Mouse (Mus musculus) activated CD4-positive, CD25-positive, alpha-beta regulatory T cell, adult 4 months (primary cell): ENCODE measurements at regions not wholly inside any gene's neighbourhood (a gene's known extent, or its start where the extent isn't known, plus 50 kb on each side); places are given as distances from the start of the nearest gene placed in this dataset.

Experiments used
- ATAC-seq: one replicate; pipeline ENCODE4 v1.8.0; 2017

DNA sequence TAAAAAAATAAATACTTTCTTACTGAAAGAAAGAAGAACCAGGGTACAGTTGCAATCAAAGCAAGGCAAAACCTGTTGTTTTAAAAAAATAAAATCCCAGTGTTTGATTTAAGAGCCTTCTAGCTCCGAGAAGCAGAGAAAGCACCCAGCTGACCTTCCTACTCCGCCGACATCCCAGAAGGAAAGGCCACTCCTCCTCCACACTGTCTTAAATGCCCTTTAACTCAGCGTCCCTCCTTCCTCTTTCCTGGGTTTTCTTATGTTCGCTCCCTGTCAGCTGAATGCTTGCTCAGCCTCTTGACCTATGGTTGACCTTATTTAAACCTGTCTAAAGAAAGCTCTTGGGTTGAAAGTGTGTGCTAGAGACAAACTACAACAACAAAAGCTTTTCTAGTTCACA, 79.1 kb downstream of the Sptssa start:
- ATAC-seq: no peak

DNA sequence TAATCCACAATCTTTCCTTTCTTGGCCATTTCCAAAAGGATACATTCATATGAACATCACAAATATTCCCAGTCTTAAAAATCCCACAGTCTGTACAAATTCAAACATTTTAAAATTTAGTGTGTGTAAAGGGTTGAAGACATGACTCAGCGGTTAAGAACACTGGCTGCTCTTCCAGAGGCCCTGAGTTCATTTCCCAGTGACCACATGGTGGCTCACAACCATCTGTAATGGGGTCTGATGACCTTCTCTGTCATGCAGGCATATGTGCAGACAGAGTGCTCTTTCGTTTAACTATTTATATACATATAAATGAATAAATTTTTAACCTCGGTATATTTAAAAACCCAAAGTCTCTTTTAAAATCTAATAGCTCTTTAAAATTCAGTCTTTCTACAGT, 79.6 kb downstream of the Sptssa start:
- ATAC-seq: no peak

DNA sequence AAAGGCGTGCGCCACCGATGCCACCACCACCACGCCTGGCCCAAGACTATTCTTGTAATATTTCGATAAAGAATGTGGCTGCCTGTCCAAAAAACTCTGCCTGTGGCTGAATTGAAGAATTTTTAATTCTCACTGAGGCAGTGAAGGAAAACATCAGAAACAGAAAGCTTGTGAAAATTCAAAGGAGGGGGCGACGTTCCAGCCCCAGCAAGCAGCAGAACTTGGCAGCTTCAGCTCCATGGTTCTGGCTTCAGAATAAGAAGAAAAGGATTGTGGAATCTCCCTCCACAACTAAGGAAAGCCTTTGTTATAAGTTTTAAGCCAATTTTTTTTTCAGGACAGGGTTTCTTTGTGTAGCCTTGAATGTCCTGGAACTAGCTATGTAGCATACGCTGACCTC, 83.5 kb downstream of the Sptssa start:
- no peak for ATAC-seq

DNA sequence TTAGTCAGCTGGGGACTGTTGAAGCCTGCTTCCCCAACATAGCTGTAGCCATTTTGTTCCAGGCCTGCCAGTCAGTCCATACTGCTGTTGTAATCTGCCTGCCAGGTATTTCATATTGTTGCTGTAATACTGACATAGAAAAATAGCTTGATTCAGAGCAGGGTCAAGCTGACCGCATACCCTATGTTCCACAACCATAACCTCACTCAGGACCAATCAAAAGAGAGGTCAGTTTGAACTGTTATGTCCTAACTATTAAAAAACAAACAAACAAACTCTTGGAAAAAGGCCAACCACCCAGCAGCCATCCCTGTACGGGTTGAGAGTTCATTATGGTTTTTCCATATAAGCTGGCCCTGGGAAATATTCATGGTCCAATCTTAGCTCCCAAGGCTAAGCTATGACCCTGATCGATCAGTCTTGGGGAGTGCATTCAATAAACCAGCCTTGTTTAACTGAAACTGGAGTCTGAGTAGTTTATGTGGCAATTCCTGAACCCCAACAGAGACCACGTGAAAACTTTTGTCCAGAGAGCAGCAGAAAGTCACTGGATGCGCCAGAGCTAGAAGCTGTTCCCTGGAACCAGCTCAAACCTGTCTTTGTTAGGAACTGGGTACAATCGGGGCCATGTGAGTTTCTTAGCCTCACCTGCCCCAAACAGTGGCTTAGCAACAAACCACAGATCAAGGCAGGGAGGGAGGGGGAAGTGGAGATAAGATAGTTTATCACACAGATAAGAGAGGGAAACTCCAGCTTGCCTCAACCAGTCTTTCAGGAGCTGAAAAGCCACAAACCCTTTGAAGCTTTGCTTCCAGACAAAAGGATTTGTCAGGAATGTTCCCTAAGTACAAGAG, 88.1 kb downstream of the Sptssa start:
- peak; percentile 70 for ATAC-seq

DNA sequence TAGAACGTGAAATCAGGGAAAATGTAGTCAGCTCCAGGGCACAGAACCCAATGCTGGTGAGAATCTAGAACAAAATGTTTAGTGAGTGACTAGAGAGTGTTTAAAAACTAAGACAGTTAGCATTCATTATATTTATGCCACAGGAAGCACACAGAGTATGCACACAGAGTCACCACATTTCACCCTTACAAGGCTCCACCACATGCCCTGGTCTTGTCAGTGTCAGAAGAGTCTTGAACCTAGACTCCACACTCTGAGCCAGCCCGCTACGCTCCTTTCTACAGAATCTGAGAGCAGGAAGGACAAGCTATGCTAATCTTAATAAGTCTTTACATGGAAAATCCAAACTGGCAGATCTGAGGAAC, 89.0 kb downstream of the Sptssa start:
- peak; percentile 50 for ATAC-seq

DNA sequence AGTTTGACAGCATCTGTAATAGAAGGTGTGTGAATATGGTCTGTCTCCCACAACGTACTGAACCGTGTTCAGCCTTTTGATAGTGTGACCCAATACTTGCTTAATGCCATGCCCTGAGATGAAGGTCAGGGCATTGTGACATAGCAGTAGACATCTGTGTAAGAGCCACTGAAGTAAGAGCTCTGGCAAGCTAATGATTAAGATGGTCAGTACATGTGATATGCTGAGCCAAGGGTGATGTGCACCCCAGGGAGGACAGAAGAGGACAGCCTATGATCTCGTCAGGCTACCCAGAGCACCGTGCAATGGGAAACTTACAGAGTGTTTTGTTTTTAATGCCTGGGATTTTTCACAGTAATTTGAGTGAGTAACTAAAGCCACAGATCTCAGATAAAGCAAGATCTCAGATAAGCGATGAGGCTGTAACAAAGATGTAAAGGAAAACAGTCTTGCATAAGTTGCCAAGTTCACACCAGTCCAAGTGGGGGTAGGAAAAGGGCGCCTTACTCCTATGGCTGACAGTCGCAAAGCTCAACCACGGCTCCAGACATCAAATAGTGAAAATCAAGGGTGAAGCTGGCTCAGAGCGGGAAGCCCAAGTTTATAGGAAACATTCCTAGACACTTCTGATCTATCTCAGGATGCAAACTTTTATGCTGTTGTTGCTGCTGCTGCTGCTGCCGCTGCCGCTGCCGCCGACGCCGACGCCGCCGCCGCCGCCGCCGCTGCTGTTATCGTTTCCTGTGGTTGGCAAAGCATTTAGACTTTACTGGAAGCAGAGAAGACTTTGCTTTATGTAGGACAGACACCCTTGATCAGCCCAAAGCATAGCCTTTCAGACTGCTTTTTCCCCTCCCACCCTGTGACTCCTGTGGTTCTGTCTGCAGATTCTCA, 89.6 kb downstream of the Sptssa start:
- ATAC-seq: peak; percentile 38

DNA sequence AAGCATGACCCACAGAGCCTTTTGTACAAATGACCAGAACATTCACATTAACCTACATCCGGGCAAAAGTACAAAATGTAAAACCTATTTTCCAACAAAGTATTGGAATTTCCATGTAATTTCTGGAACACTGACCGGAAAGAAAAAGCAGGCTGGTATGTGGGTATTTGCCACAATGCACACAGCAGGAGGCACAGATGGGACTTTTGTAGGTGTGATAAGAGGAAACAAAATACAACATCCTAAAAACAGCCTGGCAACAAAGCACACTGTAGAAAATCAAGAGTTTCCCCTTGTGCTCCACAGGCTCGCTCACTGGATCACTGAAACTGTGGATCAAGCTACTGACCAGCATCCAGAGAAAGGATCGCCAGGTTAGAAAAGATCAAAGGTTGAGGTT, 94.4 kb downstream of the Sptssa start:
- no peak for ATAC-seq

DNA sequence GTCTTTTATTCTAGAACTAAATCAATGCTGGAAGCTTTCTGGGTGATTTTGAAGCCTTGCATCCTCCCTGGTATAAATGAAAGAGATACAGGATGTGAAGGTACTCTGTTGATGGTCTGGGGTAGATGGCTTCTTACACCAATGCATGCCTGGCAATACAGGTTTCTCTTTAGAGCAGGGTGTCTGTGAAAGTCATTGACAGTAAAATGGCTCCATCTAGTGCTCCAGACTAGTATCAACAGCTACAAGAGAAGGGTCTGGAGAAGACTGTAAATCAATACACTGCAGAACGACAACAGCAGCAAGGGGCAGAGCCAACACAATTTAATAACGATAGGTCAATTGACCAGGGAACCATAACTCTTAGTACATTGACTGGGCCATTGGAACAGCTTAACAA, 98.3 kb downstream of the Sptssa start:
- peak; percentile 88 for ATAC-seq

DNA sequence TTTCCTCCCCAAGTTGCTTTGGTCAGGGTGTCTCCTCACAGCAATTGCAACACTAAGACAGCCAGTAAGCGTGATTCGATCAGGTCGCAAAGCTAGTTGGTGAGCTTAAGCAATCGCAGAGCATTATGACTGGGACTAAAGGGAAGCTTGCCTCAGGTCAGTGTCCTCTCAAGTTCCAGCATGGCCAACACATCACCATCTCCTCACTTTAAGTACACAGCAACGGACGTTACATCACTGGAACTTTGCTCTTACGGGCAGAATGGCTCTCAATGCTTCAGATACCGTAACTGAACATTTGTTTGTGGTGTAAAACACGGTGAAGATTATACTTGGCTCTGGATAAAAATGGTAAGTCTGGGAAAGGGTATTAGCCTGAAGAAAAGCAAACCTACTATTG, 106.7 kb downstream of the Sptssa start:
- ATAC-seq: no peak

DNA sequence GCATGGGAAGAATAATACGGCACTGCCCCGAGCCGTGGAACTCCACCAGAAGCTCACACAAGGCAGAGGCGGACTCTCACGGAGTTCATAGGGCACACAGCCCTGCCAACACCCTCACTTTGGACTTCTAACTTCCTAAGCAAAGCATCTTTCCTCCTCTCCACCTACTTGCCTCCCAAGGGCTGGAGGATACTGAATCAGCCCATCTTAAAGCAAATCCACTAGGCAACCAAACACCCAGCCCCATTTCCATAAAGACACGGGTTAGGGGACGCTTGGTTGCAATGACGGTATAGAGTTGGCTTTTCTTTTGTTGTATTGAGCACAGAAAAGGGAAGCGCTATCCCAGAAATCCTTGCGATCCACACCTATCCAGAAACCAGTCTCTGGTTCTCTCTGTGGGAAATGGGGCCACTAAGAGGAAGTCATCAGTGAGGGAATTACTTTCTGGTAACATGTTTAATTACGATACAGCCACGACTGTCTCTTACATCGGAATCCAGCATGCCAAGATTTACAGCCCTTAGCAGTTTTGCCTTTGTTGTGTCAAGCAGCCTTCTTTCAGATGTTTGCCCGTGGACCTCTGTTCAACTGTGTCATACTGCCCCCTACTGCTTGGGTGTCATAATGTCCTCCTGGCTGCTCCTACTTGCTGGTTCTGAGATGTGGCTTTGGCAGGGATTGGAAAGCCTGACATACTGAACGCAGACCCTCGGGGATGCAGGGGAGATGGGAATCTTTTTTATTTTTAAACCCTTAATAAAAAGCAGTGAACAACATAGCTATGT, 110.4 kb downstream of the Sptssa start:
- ATAC-seq: peak; percentile 28

DNA sequence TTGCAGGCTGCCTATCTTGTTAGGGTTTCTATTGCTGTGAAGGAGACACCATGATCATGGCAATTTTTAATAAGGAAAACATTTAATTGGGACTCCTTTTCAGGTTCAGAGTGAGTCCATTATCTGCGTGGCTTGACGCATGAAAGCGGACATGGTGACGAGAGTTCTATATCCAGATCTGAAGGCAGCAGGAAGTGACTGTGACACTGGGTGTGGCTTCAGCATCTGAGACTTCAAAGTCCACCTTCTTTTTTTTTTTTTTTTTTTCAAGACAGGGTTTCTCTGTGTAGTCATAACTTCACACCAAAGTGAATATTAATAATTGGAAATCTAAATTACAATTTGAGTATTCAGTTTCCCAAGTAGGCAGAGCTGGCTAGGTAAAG, 118.1 kb downstream of the Sptssa start:
- no peak for ATAC-seq

DNA sequence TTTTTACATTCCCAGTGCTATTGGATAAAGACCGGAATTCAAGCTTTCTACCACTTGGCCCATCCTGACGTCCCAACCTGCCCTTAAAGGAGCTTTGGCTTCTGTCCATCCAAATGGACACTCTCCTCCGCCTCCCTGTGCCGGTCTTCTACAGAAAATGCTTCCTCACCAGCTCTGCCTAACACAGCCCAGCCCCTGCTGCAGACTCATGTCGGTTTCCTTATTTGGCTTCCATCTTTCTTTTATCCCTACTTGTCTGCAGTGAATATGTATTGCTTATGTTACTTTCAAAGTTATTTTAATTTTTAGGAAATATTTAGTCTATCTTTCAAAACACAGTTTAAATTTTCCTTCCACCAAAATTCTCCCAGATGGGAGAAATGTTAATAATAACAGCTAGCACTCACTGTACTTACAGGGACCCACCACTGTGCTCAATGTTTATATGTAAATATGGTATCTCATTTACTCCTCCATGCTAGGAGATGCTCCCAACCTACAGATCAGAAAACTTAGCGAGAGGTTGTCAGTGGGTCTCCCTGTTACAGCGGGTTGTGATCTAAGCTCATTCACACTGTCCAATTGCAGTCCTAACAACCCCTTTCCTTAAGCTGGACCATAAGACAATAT, 118.6 kb downstream of the Sptssa start:
- ATAC-seq: no peak

DNA sequence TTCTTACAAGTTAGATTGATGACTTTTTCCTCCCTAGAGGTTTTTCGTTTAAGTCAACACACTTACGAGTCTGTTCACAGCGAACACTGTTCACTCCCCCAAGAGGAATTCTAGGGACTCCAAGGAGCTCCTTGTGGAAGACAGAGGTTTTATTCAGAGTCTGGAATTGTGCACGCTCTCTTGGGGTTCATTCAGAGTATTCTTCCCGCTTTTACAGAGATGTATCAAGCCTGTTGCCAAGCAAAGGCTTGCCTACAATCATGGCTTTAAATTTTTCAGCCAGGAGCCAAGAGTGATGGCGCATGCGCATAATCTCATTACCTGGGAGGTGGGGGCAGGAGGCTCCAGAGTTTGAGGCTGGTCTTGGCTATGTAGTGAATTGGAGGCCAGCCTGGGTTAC, 119.4 kb downstream of the Sptssa start:
- no peak for ATAC-seq

DNA sequence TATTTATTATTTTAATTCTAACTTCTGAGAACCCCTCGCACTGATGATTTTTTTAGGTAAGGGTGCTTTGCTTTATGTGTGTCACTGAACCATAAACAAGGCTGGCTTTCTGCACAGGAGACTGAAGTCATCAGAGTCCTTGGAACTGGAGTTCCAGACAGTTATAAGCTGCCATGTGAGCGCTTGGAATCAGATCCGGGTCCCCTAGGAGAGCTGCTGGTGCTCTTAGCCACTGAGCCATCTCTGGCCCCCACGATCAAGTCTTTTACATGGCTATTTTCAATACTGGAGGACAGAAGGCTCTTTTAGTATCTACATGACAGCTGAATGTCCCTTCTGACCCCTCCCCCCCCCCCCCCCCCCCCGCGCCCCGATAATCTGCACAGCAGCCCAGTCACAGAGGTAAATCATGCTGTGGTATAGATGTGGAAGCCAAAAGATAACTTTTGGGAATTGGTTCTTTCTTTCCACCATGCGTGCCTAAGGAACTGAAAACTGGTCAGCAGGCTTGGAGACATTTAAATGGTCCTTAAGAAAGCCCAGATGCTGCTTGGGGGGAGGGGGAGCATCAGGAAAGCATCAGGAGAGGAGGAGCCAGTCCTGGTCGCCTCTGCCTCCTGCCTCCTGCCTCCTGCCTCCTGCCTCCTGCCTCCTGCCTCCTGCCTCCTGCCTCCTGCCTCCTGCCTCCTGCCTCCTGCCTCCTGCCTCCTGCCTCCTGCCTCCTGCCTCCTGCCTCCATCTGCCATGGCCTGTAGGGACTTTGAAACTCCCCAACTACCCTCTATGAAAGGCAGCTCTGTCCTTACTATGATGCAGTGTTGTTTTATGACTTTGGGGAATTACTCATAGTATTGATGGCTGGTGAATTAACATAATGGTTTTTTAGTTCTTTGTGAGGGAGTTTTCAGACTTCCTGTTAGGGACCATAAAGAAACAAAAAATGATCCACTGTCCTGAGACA, 120.5 kb downstream of the Sptssa start:
- no peak for ATAC-seq

DNA sequence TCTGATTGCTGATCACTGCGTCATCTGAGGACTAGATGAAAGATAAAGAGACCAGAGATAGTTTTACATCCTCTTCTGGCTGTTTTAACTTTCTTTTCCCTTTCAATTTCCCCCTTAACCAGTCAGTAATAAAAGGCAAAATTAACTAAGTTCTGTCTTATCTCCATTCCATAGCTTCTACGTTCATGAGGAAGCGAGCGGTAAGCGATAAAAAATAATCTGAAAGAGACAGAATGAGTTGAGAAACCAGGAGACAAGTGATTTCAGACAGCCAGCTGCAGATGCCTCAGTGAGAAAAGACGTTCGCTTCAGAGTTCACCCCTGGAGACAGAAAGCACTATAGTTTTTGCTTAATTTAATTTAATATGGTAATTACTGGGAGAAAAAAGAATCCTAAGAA, 121.5 kb downstream of the Sptssa start:
- ATAC-seq: no peak

DNA sequence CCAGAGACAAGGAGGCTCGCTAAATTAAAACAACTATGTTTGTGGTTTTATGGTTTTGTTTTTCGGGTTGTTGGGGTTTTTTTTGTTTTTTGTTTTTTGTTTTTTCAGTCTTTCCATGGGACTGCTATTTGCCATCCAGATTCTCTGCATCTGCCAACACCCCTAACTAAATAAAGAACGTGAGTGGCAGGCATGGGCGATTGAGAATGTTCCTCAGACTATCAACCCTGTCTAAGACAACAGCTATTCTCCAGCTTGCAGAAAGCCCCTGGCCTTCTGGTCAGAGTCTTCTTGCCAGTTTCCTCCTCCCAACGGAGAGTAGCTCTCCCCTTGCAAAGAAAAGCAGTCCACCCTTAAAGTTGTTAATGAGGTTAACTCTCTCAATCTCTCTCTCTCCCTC, 123.2 kb downstream of the Sptssa start:
- ATAC-seq: no peak

DNA sequence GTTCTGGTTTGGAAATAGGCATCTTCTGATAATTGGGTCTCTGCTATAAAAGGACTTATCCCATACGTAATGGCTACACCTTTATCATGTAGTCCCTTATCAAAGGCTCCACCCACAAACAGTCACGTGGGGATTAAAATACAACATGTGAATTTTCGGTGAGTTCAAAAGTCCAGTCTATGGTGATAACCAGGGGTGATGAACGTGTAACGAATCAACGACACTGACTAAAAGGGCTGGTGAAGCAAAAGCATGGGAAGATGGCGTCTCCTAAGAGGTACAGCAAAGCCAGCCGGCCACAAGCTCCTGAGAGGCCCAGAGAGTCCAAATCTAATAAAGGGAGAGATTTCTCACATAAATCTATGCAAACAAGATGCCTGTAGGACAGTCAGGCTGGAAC, 124.3 kb downstream of the Sptssa start:
- ATAC-seq: no peak

DNA sequence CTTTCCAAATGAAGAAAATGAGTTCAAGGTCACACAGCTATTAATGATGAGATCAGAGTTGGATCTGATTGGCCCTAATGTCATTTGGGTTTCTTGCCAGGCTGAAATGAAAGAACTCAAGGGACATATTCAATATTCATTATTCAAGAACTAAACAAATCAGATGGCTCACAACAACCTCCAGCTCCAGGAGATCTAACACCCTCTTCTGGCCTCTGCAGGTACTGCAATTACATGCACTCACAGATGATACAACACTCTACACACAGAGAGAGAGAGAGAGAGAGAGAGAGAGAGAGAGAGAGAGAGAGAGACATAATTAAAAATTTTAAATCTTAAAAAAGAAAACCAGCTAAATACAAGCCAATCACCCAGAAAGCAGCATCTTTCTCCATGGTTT, 128.3 kb downstream of the Sptssa start:
- no peak for ATAC-seq

DNA sequence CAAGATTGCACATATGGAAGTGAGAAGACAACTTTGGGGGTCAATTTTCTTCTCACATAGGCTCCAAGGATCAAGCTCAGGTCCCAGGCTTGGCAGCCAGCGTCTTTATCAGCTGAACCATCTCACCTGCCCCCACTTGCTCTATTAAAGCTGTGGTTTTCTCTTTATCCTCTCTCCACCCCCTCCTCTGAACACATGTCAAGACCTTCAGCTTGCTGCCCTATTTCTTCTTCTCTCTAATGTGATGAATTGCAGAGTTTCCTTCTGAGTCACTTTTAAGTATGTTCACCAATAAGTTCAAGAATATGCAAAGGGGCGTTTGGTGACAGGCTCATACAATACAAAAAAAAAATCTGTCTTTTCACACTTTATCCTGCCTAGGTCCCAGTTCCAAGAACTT, 128.8 kb downstream of the Sptssa start:
- ATAC-seq: peak; percentile 40

DNA sequence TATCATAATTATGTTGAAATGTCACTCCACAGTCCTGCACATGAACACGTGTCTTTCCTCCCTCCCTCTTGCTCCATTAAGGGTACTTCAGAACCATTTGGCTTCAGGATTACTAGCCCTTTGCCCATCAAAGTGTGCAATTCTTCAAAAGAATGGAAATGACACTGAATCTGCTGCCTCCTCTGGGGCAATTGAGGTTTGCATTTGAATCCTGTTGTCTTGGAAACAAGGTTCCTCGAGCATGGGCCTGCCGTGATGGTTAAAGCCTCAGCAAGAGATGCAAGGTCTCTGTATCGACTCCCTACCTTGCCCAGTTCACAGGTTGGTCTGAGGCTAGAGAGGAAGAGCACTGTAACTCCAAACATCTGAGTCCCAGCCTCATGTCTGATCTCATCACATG, 136.0 kb downstream of the Sptssa start:
- no peak for ATAC-seq

DNA sequence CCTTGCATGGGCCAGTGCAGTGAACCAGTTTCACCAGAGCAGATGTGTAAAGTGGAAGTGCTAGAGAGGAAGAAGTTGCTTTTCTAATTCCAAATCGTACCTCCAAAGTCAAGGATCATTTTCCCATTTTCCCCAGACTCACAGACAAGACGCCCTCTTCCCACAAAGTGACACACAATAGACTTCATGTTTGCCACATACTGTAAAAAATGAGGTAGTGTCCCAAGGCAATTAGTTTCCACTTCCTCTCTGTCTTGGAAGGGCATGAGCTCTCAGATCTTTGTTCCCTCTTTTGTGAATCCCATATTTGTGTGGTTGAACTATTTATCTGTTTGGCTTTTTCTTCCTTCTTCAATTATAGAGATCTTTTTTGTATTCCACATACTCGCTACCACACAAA, 137.0 kb downstream of the Sptssa start:
- ATAC-seq: no peak

DNA sequence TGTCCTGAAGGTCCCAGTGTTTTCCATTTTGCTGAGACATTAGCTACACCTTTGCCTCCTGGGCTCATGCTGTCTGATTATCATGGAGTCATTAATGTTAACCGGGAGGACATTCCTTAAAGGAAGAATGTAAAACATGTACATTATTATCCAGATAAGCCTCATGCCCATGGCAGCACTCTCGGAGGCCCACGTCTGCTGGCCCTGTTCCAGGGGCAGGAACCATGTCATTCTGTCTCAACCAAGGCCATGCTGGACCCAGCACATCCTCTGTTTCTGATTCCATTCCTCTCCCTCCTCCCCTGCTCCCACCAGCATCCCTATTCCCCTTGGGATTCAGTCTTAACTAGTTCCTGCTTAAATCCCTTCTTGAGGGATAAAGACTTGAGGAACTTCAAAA, 139.1 kb downstream of the Sptssa start:
- ATAC-seq: no peak
